Mouse (Mus musculus): Measurements from ENCODE around the gene Cacybp. TPM values are rescaled to one million over a fixed set of nuclear protein-coding genes. Genes with fewer than 3 reads are reported as not detected.

Cacybp gene
- polyA plus RNA-seq, 1 experiment from 2014 or later, result 180 TPM

DNA sequence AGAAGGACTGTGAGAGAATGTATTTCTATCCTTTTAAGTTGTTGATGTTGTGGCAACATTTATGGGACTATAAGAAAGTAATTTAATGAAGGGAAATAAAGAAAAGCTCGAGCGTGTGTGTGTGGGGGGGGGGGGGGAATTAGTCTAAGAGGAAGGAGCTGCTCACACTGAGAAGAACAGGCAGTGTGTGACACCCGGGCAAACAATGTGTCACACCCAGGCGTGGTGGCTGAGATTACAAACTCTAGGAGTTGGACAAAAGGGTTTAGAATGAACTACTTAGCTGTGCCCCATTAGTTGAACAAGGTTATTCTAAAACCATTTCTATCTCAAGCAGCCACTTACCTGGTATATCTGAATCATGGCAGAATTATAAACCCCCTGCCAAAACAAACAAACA lies 31.5 kb downstream of the Cacybp start:
- DNase-seq (ENCODE audit: low spot score), result no peak
- ATAC-seq (replicated peaks; ENCODE audit: low FRiP score, low read depth), result no peak
- Histone ChIP-seq H3K9me3 (replicated peaks; ENCODE audit: low read length) (no peaks in the 10 kb centered on the region), H3K36me3 (ENCODE audit: insufficient read depth, low read length) (no peaks in the 10 kb centered on the region), H3K9ac (ENCODE audit: low read depth, low read length) (no peak overlapping the region), H3K4me2 (ENCODE audit: low read length) (no peak overlapping the region), H3K4me1 (replicated peaks; ENCODE audit: insufficient read depth, low read length) (no peaks in the 10 kb centered on the region), H3K27ac (no peak overlapping the region), H3K4me3 (replicated peaks; ENCODE audit: low read depth, low read length) (no peak overlapping the region), H3K27me3 (ENCODE audit: insufficient read depth, low read length) (no peaks in the 10 kb centered on the region)
- TF ChIP-seq CTCF (IDR thresholded peaks at IDR 0.05; ENCODE audit: low read depth), result no peak
- WGBS, result 38% methylated on average over 4 of the region's 4 CpGs

- Histone ChIP-seq H3K27me3 (ENCODE audit: insufficient read depth, low read length) (no peaks in the 10 kb centered on the region), H3K4me2 (ENCODE audit: low read length) (no peak overlapping the region), H3K9ac (ENCODE audit: low read depth, low read length) (no peak overlapping the region), H3K4me3 (replicated peaks; ENCODE audit: low read depth, low read length) (no peak overlapping the region), H3K9me3 (replicated peaks; ENCODE audit: low read length) (no peaks in the 10 kb centered on the region), H3K4me1 (replicated peaks; ENCODE audit: insufficient read depth, low read length) (no peaks in the 10 kb centered on the region), H3K27ac (no peak overlapping the region), H3K36me3 (ENCODE audit: insufficient read depth, low read length) (no peaks in the 10 kb centered on the region)
- DNase-seq (ENCODE audit: low spot score) (no peak), ATAC-seq (replicated peaks; ENCODE audit: low FRiP score, low read depth) (no peak)
- TF ChIP-seq CTCF (IDR thresholded peaks at IDR 0.05; ENCODE audit: low read depth), result no peak
- WGBS, result 83% methylated on average over 8 of the region's 8 CpGs
Observed at GRCm38 (mm10) chr1:160176903-160177302, 35.8 kb downstream of the Cacybp start.

- Histone ChIP-seq H3K27me3 (ENCODE audit: insufficient read depth, low read length) (no peaks in the 10 kb centered on the region), H3K27ac (no peak overlapping the region), H3K9me3 (replicated peaks; ENCODE audit: low read length) (no peaks in the 10 kb centered on the region), H3K4me1 (replicated peaks; ENCODE audit: insufficient read depth, low read length) (no peaks in the 10 kb centered on the region), H3K36me3 (ENCODE audit: insufficient read depth, low read length) (no peaks in the 10 kb centered on the region), H3K9ac (ENCODE audit: low read depth, low read length) (no peak overlapping the region), H3K4me2 (ENCODE audit: low read length) (no peak overlapping the region), H3K4me3 (replicated peaks; ENCODE audit: low read depth, low read length) (no peak overlapping the region)
- WGBS, result 69% methylated on average over 3 of the region's 5 CpGs
- DNase-seq (ENCODE audit: low spot score) (no peak), ATAC-seq (replicated peaks; ENCODE audit: low FRiP score, low read depth) (no peak)
- TF ChIP-seq CTCF (IDR thresholded peaks at IDR 0.05; ENCODE audit: low read depth), result no peak
Observed at GRCm38 (mm10) chr1:160166600-160166999, 46.1 kb downstream of the Cacybp start.

DNA sequence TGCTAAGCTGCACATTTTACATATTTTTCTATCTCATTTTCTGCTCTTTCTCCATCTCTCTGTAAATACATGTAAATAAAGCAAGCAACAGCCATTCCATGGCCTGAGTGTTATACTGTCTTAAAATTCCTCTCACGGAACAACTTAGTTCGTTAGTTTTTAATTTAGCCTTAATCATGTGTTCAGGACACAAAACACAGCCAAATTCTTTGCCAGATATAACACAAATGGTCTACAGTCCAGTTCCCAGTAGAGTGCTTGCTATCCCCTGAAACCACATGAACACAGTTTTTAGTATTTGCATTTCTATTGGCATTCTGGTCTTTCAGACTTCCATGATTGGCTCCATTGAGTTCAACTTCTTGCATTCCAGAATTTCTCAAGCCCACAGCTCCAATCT lies 54.5 kb downstream of the Cacybp start:
- Histone ChIP-seq H3K9me3 (replicated peaks; ENCODE audit: low read length) (no peaks in the 10 kb centered on the region), H3K36me3 (ENCODE audit: insufficient read depth, low read length) (no peaks in the 10 kb centered on the region), H3K4me1 (replicated peaks; ENCODE audit: insufficient read depth, low read length) (no peaks in the 10 kb centered on the region), H3K9ac (ENCODE audit: low read depth, low read length) (no peak overlapping the region), H3K4me2 (ENCODE audit: low read length) (no peak overlapping the region), H3K27ac (no peak overlapping the region), H3K27me3 (ENCODE audit: insufficient read depth, low read length) (no peaks in the 10 kb centered on the region), H3K4me3 (replicated peaks; ENCODE audit: low read depth, low read length) (no peak overlapping the region)
- DNase-seq (ENCODE audit: low spot score) (no peak), ATAC-seq (replicated peaks; ENCODE audit: low FRiP score, low read depth) (no peak)
- 83% methylated on average over 2 of the region's 2 CpGs for WGBS
- TF ChIP-seq CTCF (IDR thresholded peaks at IDR 0.05; ENCODE audit: low read depth), result no peak

GRCm38 (mm10) chr1:160153480-160153879 lies 59.2 kb downstream of the Cacybp start, which contains the start of gene Tnn:
TSS of gene Tnn (minus strand) at chr1:160153580.
- Histone ChIP-seq H3K4me2 (ENCODE audit: low read length) (no peak within 1 kb of the TSS), H3K9me3 (replicated peaks; ENCODE audit: low read length) (no peaks in the 10 kb centered on the region), H3K36me3 (ENCODE audit: insufficient read depth, low read length) (no peaks in the 10 kb centered on the region), H3K27me3 (ENCODE audit: insufficient read depth, low read length) (no peaks in the 10 kb centered on the region), H3K4me1 (replicated peaks; ENCODE audit: insufficient read depth, low read length) (no peaks in the 10 kb centered on the region; the same call in 1 of the 2 replicates), H3K9ac (ENCODE audit: low read depth, low read length) (no peak within 1 kb of the TSS), H3K4me3 (replicated peaks; ENCODE audit: low read depth, low read length) (no peak within 1 kb of the TSS), H3K27ac (no peak within 1 kb of the TSS)
- no peak for TF ChIP-seq CTCF (IDR thresholded peaks at IDR 0.05; ENCODE audit: low read depth)
- 58% methylated on average over 8 of the region's 8 CpGs for WGBS
- ATAC-seq (replicated peaks; ENCODE audit: low FRiP score, low read depth), result no peak
- DNase-seq (ENCODE audit: low spot score), result no peak

Other genes starting within 250 kb of the Cacybp start
- gene 4930523C07Rik, start 168.5 kb downstream of the Cacybp start, polyA plus RNA-seq (2015; fragmentation: Nextera tagmentation; extraction: Ambion mirVana), result 35.2 and 35.6 TPM in 2 replicates
- 0.66 and 0.72 TPM in 2 replicates for gene Tnn, start 59.3 kb downstream of the Cacybp start, polyA plus RNA-seq (2015; fragmentation: Nextera tagmentation; extraction: Ambion mirVana)
- 316 and 330 TPM in 2 replicates for gene Mrps14, start 17.7 kb downstream of the Cacybp start, polyA plus RNA-seq (2015; fragmentation: Nextera tagmentation; extraction: Ambion mirVana)